Mouse (Mus musculus): ENCODE data around the gene Rgs5. TPM values are rescaled to one million over a fixed set of nuclear protein-coding genes. Genes with fewer than 3 reads are reported as not detected.

The Rgs5 gene
- polyA plus RNA-seq (2014; fragmentation: Nextera tagmentation; extraction: Ambion mirVana) = 17.8 and 22.0 TPM in 2 replicates

GRCm38 (mm10) chr1:169655256-169655655 is at the start of gene Rgs5:
Rgs5 (plus strand) TSS chr1:169655501.
- 38% methylated on average over 8 of the region's 8 CpGs for WGBS
- H3K36me3 ChIP-seq (ENCODE audit: control insufficient read depth, insufficient read depth, low read length) = no peaks in the 10 kb centered on the region
- H3K4me3 ChIP-seq (replicated peaks; ENCODE audit: low read depth, low read length) = no peak within 1 kb of the TSS
- H3K9me3 ChIP-seq (ENCODE audit: control insufficient read depth, low read length) = no peaks in the 10 kb centered on the region
- 0 out of 2 replicates have a peak within 1 kb of the TSS, but pooled peaks have one; percentile 18 for H3K4me2 ChIP-seq (ENCODE audit: low read length)
- H3K27ac ChIP-seq (replicated peaks; ENCODE audit: low read depth, low read length) = no peak within 1 kb of the TSS
- H3K4me1 ChIP-seq (ENCODE audit: control insufficient read depth, insufficient read depth, low read length) = no peaks in the 10 kb centered on the region
- H3K9ac ChIP-seq (replicated peaks; ENCODE audit: low read length) = no peak within 1 kb of the TSS
- no peak for ATAC-seq (ENCODE audit: low FRiP score, low TSS enrichment)
- H3K27me3 ChIP-seq (ENCODE audit: control insufficient read depth, insufficient read depth, low read length) = no peaks in the 10 kb centered on the region
- peak; percentile 37 for DNase-seq

GRCm38 (mm10) chr1:169606164-169606563 is 49.1 kb upstream of the Rgs5 start:
- no peak overlapping the region for H3K27ac ChIP-seq (replicated peaks; ENCODE audit: low read depth, low read length)
- no peaks in the 10 kb centered on the region for H3K9me3 ChIP-seq (ENCODE audit: control insufficient read depth, low read length)
- no peak overlapping the region for H3K4me3 ChIP-seq (replicated peaks; ENCODE audit: low read depth, low read length)
- ATAC-seq (ENCODE audit: low FRiP score, low TSS enrichment) = no peak
- H3K36me3 ChIP-seq (ENCODE audit: control insufficient read depth, insufficient read depth, low read length) = no peaks in the 10 kb centered on the region
- no peak for DNase-seq
- H3K4me1 ChIP-seq (ENCODE audit: control insufficient read depth, insufficient read depth, low read length) = no peaks in the 10 kb centered on the region
- WGBS = 81% methylated on average over 3 of the region's 3 CpGs
- no peak overlapping the region for H3K4me2 ChIP-seq (ENCODE audit: low read length)
- H3K27me3 ChIP-seq (ENCODE audit: control insufficient read depth, insufficient read depth, low read length) = no peaks in the 10 kb centered on the region
- H3K9ac ChIP-seq (replicated peaks; ENCODE audit: low read length) = no peak overlapping the region

GRCm38 (mm10) chr1:169629738-169630137 is 25.6 kb upstream of the Rgs5 start:
- no peak overlapping the region for H3K9ac ChIP-seq (replicated peaks; ENCODE audit: low read length)
- no peaks in the 10 kb centered on the region for H3K36me3 ChIP-seq (ENCODE audit: control insufficient read depth, insufficient read depth, low read length)
- 83% methylated on average over 7 of the region's 7 CpGs for WGBS
- H3K27ac ChIP-seq (replicated peaks; ENCODE audit: low read depth, low read length) = no peak overlapping the region
- H3K9me3 ChIP-seq (ENCODE audit: control insufficient read depth, low read length) = no peaks in the 10 kb centered on the region
- H3K27me3 ChIP-seq (ENCODE audit: control insufficient read depth, insufficient read depth, low read length) = no peaks in the 10 kb centered on the region
- H3K4me3 ChIP-seq (replicated peaks; ENCODE audit: low read depth, low read length) = no peak overlapping the region
- H3K4me2 ChIP-seq (ENCODE audit: low read length) = no peak overlapping the region
- H3K4me1 ChIP-seq (ENCODE audit: control insufficient read depth, insufficient read depth, low read length) = no peaks in the 10 kb centered on the region
- no peak for ATAC-seq (ENCODE audit: low FRiP score, low TSS enrichment)
- DNase-seq = no peak

- Histone ChIP-seq H3K9ac (replicated peaks; ENCODE audit: low read length) (no peak overlapping the region), H3K4me1 (ENCODE audit: control insufficient read depth, insufficient read depth, low read length) (no peaks in the 10 kb centered on the region), H3K4me2 (ENCODE audit: low read length) (no peak overlapping the region), H3K27me3 (ENCODE audit: control insufficient read depth, insufficient read depth, low read length) (no peaks in the 10 kb centered on the region), H3K36me3 (ENCODE audit: control insufficient read depth, insufficient read depth, low read length) (no peaks in the 10 kb centered on the region), H3K4me3 (replicated peaks; ENCODE audit: low read depth, low read length) (no peak overlapping the region), H3K27ac (replicated peaks; ENCODE audit: low read depth, low read length) (no peak overlapping the region), H3K9me3 (ENCODE audit: control insufficient read depth, low read length) (no peaks in the 10 kb centered on the region)
- ATAC-seq (ENCODE audit: low FRiP score, low TSS enrichment) (no peak), DNase-seq (no peak)
- WGBS = 76% methylated on average over 14 of the region's 14 CpGs
Observed at GRCm38 (mm10) chr1:169637251-169637750, 18.0 kb upstream of the Rgs5 start.

GRCm38 (mm10) chr1:169644884-169645653 is 10.2 kb upstream of the Rgs5 start:
- Histone ChIP-seq H3K9ac (replicated peaks; ENCODE audit: low read length) (no peak overlapping the region), H3K4me2 (ENCODE audit: low read length) (no peak overlapping the region), H3K9me3 (ENCODE audit: control insufficient read depth, low read length) (no peaks in the 10 kb centered on the region), H3K27me3 (ENCODE audit: control insufficient read depth, insufficient read depth, low read length) (no peaks in the 10 kb centered on the region), H3K36me3 (ENCODE audit: control insufficient read depth, insufficient read depth, low read length) (no peaks in the 10 kb centered on the region), H3K4me3 (replicated peaks; ENCODE audit: low read depth, low read length) (no peak overlapping the region), H3K27ac (replicated peaks; ENCODE audit: low read depth, low read length) (no peak overlapping the region), H3K4me1 (ENCODE audit: control insufficient read depth, insufficient read depth, low read length) (no peaks in the 10 kb centered on the region)
- DNase-seq (no peak), ATAC-seq (ENCODE audit: low FRiP score, low TSS enrichment) (no peak)
- WGBS = 84% methylated on average over 7 of the region's 7 CpGs

- H3K27me3 ChIP-seq (ENCODE audit: control insufficient read depth, insufficient read depth, low read length) = no peaks in the 10 kb centered on the region
- WGBS = 31% methylated on average over 4 of the region's 4 CpGs
- H3K9ac ChIP-seq (replicated peaks; ENCODE audit: low read length) = no peak overlapping the region
- H3K4me1 ChIP-seq (ENCODE audit: control insufficient read depth, insufficient read depth, low read length) = no peaks in the 10 kb centered on the region
- H3K4me3 ChIP-seq (replicated peaks; ENCODE audit: low read depth, low read length) = no peak overlapping the region
- DNase-seq (no peak), ATAC-seq (ENCODE audit: low FRiP score, low TSS enrichment) (no peak)
- H3K4me2 ChIP-seq (ENCODE audit: low read length) = no peak overlapping the region
- no peaks in the 10 kb centered on the region for H3K9me3 ChIP-seq (ENCODE audit: control insufficient read depth, low read length)
- no peaks in the 10 kb centered on the region for H3K36me3 ChIP-seq (ENCODE audit: control insufficient read depth, insufficient read depth, low read length)
- H3K27ac ChIP-seq (replicated peaks; ENCODE audit: low read depth, low read length) = no peak overlapping the region
Observed at GRCm38 (mm10) chr1:169659479-169659878, 4.2 kb downstream of the Rgs5 start.

- no peak overlapping the region for H3K4me2 ChIP-seq (ENCODE audit: low read length)
- H3K27ac ChIP-seq (replicated peaks; ENCODE audit: low read depth, low read length) = no peak overlapping the region
- no peak for DNase-seq
- H3K4me3 ChIP-seq (replicated peaks; ENCODE audit: low read depth, low read length) = no peak overlapping the region
- H3K27me3 ChIP-seq (ENCODE audit: control insufficient read depth, insufficient read depth, low read length) = no peaks in the 10 kb centered on the region
- ATAC-seq (ENCODE audit: low FRiP score, low TSS enrichment) = no peak
- no peaks in the 10 kb centered on the region for H3K9me3 ChIP-seq (ENCODE audit: control insufficient read depth, low read length)
- no peaks in the 10 kb centered on the region for H3K4me1 ChIP-seq (ENCODE audit: control insufficient read depth, insufficient read depth, low read length)
- no peak overlapping the region for H3K9ac ChIP-seq (replicated peaks; ENCODE audit: low read length)
- WGBS = 78% methylated on average over 4 of the region's 4 CpGs
- no peaks in the 10 kb centered on the region for H3K36me3 ChIP-seq (ENCODE audit: control insufficient read depth, insufficient read depth, low read length)
Observed at GRCm38 (mm10) chr1:169667328-169667727, 12.0 kb downstream of the Rgs5 start.

GRCm38 (mm10) chr1:169670705-169671104 is 15.4 kb downstream of the Rgs5 start:
- peak; percentile 90 for DNase-seq
- ATAC-seq (ENCODE audit: low FRiP score, low TSS enrichment) = no peak
- Histone ChIP-seq H3K9ac (replicated peaks; ENCODE audit: low read length) (no peak overlapping the region), H3K27ac (replicated peaks; ENCODE audit: low read depth, low read length) (no peak overlapping the region), H3K36me3 (ENCODE audit: control insufficient read depth, insufficient read depth, low read length) (no peaks in the 10 kb centered on the region), H3K4me1 (ENCODE audit: control insufficient read depth, insufficient read depth, low read length) (no peaks in the 10 kb centered on the region), H3K4me2 (ENCODE audit: low read length) (no peak overlapping the region), H3K9me3 (ENCODE audit: control insufficient read depth, low read length) (no peaks in the 10 kb centered on the region), H3K4me3 (replicated peaks; ENCODE audit: low read depth, low read length) (no peak overlapping the region), H3K27me3 (ENCODE audit: control insufficient read depth, insufficient read depth, low read length) (no peaks in the 10 kb centered on the region)
- WGBS = 56% methylated on average over 1 of the region's 1 CpGs

GRCm38 (mm10) chr1:169671801-169672200 is 16.5 kb downstream of the Rgs5 start:
- no peaks in the 10 kb centered on the region for H3K27me3 ChIP-seq (ENCODE audit: control insufficient read depth, insufficient read depth, low read length)
- 85% methylated on average over 2 of the region's 2 CpGs for WGBS
- no peak for DNase-seq
- ATAC-seq (ENCODE audit: low FRiP score, low TSS enrichment) = no peak
- no peak overlapping the region for H3K27ac ChIP-seq (replicated peaks; ENCODE audit: low read depth, low read length)
- H3K4me2 ChIP-seq (ENCODE audit: low read length) = no peak overlapping the region
- no peaks in the 10 kb centered on the region for H3K36me3 ChIP-seq (ENCODE audit: control insufficient read depth, insufficient read depth, low read length)
- no peaks in the 10 kb centered on the region for H3K9me3 ChIP-seq (ENCODE audit: control insufficient read depth, low read length)
- no peak overlapping the region for H3K9ac ChIP-seq (replicated peaks; ENCODE audit: low read length)
- no peak overlapping the region for H3K4me3 ChIP-seq (replicated peaks; ENCODE audit: low read depth, low read length)
- no peaks in the 10 kb centered on the region for H3K4me1 ChIP-seq (ENCODE audit: control insufficient read depth, insufficient read depth, low read length)

Data from midbrain, embryonic 14.5 days (tissue).